In genomic region chr16:18577599-18578160, GRCm38 (mm10) we compare ENCODE assay signal across 26 mouse cellular contexts. TPM values are rescaled to one million over a fixed set of nuclear protein-coding genes. Genes with fewer than 3 reads are reported as not detected.
A peak's percentile ranks its signal among the peaks of the same experiment; 100 is the strongest.
DNase-seq lines count a peak whose midpoint lies in the region; ATAC-seq and TF ChIP-seq lines count a peak whose summit lies in the region.
"Had no signal": no experiment of that assay in that cellular context is flagged by ENCODE, and none has a peak within 500 bp of the region (broad histone marks: within the 10 kb centered on the region; RNA-seq: fewer than 3 reads in every experiment).

No protein-coding gene starts in this region.

- no peak overlapping the region for H3K9ac ChIP-seq in embryonic facial prominence, embryonic 15.5 days
- no peak overlapping the region for H3K9ac ChIP-seq in limb, embryonic 14.5 days (ENCODE audit: low read depth, low read length, severe bottlenecking)
- no peak overlapping the region for H3K9ac ChIP-seq in intestine, embryonic 15.5 days
- H3K9ac ChIP-seq: liver, embryonic 13.5 days; lung, embryonic 14.5 days had no signal

- no peak for TF ChIP-seq CTCF in thymus, adult 2 months (IDR thresholded peaks at IDR 0.05; ENCODE audit: borderline replicate concordance, control insufficient read depth, extremely low read depth, insufficient read depth, low read length, poor library complexity)

- no peak overlapping the region for H3K4me2 ChIP-seq in embryonic facial prominence, embryonic 15.5 days (replicated peaks)
- no peak overlapping the region for H3K4me2 ChIP-seq in limb, embryonic 14.5 days (replicated peaks; ENCODE audit: low read depth, low read length, severe bottlenecking)
- H3K4me2 ChIP-seq in intestine, embryonic 15.5 days (replicated peaks) = no peak overlapping the region
- H3K4me2 ChIP-seq: liver, embryonic 13.5 days; lung, embryonic 14.5 days had no signal

- 0 out of 2 replicates have a peak overlapping the region, but pooled peaks have one; percentile 17 for H3K27ac ChIP-seq in embryonic facial prominence, embryonic 15.5 days (replicated peaks)
- no peak overlapping the region for H3K27ac ChIP-seq in limb, embryonic 14.5 days (replicated peaks; ENCODE audit: low read depth, low read length)
- no peak overlapping the region for H3K27ac ChIP-seq in intestine, embryonic 15.5 days
- H3K27ac ChIP-seq in thymus, adult 2 months (ENCODE audit: control insufficient read depth, insufficient read depth, low read length) = no peak overlapping the region
- H3K27ac ChIP-seq: heart, adult 2 months; left cerebral cortex, adult 2 months; liver, embryonic 13.5 days; macrophage had no signal

- ATAC-seq in embryonic facial prominence, embryonic 15.5 days (ENCODE audit: insufficient number of reproducible peaks, low FRiP score, low TSS enrichment, low read depth) = peak; percentile 34; the same call in 1 of the 2 replicates
- ATAC-seq in limb, embryonic 14.5 days (ENCODE audit: low FRiP score, low read depth) = 0 out of 2 replicates have a peak, but pooled peaks have one; percentile 5
- ATAC-seq in intestine, embryonic 15.5 days = no peak
- ATAC-seq: activated CD4-positive, CD25-positive, alpha-beta regulatory T cell, adult 4 months; Patski had no signal

- H3K9me3 ChIP-seq in embryonic facial prominence, embryonic 15.5 days (replicated peaks) = no peaks in the 10 kb centered on the region
- H3K9me3 ChIP-seq in limb, embryonic 14.5 days (ENCODE audit: control insufficient read depth, low read length) = no peaks in the 10 kb centered on the region
- H3K9me3 ChIP-seq in intestine, embryonic 15.5 days = no peaks in the 10 kb centered on the region
- H3K9me3 ChIP-seq: liver, embryonic 13.5 days had no signal

- H3K27me3 ChIP-seq in embryonic facial prominence, embryonic 15.5 days = peaks cover 35% of the 10 kb centered on the region
- peaks cover 35% of the 10 kb centered on the region for H3K27me3 ChIP-seq in limb, embryonic 14.5 days (ENCODE audit: control insufficient read depth, insufficient read depth, low read length)
- peaks cover 41% of the 10 kb centered on the region for H3K27me3 ChIP-seq in intestine, embryonic 15.5 days (replicated peaks)
- peaks cover 25% of the 10 kb centered on the region for H3K27me3 ChIP-seq in thymus, adult 2 months (ENCODE audit: control insufficient read depth, insufficient read depth, low read length)

- 16% methylated on average over 5 of the region's 5 CpGs for WGBS in embryonic facial prominence, embryonic 15.5 days
- WGBS in limb, embryonic 14.5 days = 10% methylated on average over 5 of the region's 5 CpGs
- 42% methylated on average over 5 of the region's 5 CpGs for WGBS in intestine, embryonic 15.5 days
- WGBS in thymus, adult 2 months = 34% methylated on average over 5 of the region's 5 CpGs

- intact Hi-C loops in heart, postnatal 36 days (cut with DNase I) = no loop called here

- no peaks in the 10 kb centered on the region for H3K36me3 ChIP-seq in embryonic facial prominence, embryonic 15.5 days
- H3K36me3 ChIP-seq in limb, embryonic 14.5 days (ENCODE audit: control insufficient read depth, insufficient read depth, low read length) = no peaks in the 10 kb centered on the region
- no peaks in the 10 kb centered on the region for H3K36me3 ChIP-seq in intestine, embryonic 15.5 days
- no peaks in the 10 kb centered on the region for H3K36me3 ChIP-seq in thymus, adult 2 months (ENCODE audit: control insufficient read depth, insufficient read depth, low read length)
- H3K36me3 ChIP-seq: liver, embryonic 13.5 days had no signal

- H3K4me3 ChIP-seq in embryonic facial prominence, embryonic 15.5 days (replicated peaks) = no peak overlapping the region
- H3K4me3 ChIP-seq in limb, embryonic 14.5 days (replicated peaks; ENCODE audit: low read length) = no peak overlapping the region
- H3K4me3 ChIP-seq in intestine, embryonic 15.5 days (replicated peaks) = no peak overlapping the region
- no peak overlapping the region for H3K4me3 ChIP-seq in thymus, adult 2 months (ENCODE audit: control insufficient read depth, insufficient read depth, low read length)
- H3K4me3 ChIP-seq: heart, adult 2 months; left cerebral cortex, adult 2 months; liver, embryonic 13.5 days; myocyte had no signal

- TF ChIP-seq POLR2A in limb, embryonic 14.5 days (IDR thresholded peaks at IDR 0.05; ENCODE audit: borderline replicate concordance, extremely low read depth, insufficient read depth, insufficient read length) = no peak
- TF ChIP-seq POLR2A in thymus, adult 2 months (IDR thresholded peaks at IDR 0.05; ENCODE audit: control insufficient read depth, extremely low read depth, insufficient read depth, low read length, poor library complexity) = no peak

- H3K4me1 ChIP-seq in embryonic facial prominence, embryonic 15.5 days = peaks cover 29% of the 10 kb centered on the region
- peaks cover 14% of the 10 kb centered on the region; the same call in 1 of the 2 replicates for H3K4me1 ChIP-seq in limb, embryonic 14.5 days (ENCODE audit: control insufficient read depth, insufficient read depth, low read length)
- H3K4me1 ChIP-seq in intestine, embryonic 15.5 days (replicated peaks) = peaks cover 15% of the 10 kb centered on the region
- H3K4me1 ChIP-seq in thymus, adult 2 months (replicated peaks; ENCODE audit: control insufficient read depth, insufficient read depth, low read length) = peaks cover 9% of the 10 kb centered on the region; the same call in 1 of the 2 replicates

- DNase-seq in heart, adult 11 months = peak; percentile 71
- DNase-seq in heart, postnatal 36 days = no peak
- DNase-seq in MEL-GATA-1-ER (ENCODE audit: extremely low read depth, low read depth) = peak; percentile 21
- peak; percentile 48 for DNase-seq in limb, embryonic 14.5 days (ENCODE audit: low spot score)
- DNase-seq in thymus, adult 2 months = no peak
- DNase-seq in spleen, postnatal 36 days (ENCODE audit: low spot score in 2 of 2) = no peak
- DNase-seq: adrenal gland, postnatal 14 days; B cell, adult 2 months; cerebellum, adult 11-12 months; heart, adult 2 months; kidney, adult 2 months; kidney, postnatal 4 days; layer of hippocampus, adult 9-11 months; liver, embryonic 13.5 days; lung, embryonic 14.5 days; midbrain, embryonic 14.5 days; right cerebral cortex, postnatal 4 days; thymus, postnatal 14 days had no signal

RNA-seq across cellular contexts. Expression of gene Tbx1, which starts 12.8 kb away (rescaled TPM):
- total RNA-seq in heart, postnatal 36 days (2021) = 1 to 10 TPM in 1 of 2 experiments, under 1 TPM in 1; 0.51 to 2.2 TPM
- 24.0 and 24.3 TPM in 2 replicates for polyA plus RNA-seq in embryonic facial prominence, embryonic 15.5 days (2015; fragmentation: Nextera tagmentation; extraction: Ambion mirVana)
- 12.1 and 16.0 TPM in 2 replicates for polyA plus RNA-seq in limb, embryonic 14.5 days (2012; rRNA removed)
- polyA plus RNA-seq in limb, embryonic 14.5 days (2014; fragmentation: Nextera tagmentation; extraction: Ambion mirVana) = 8.0 and 8.7 TPM in 2 replicates
- 0.23 and 0.49 TPM in 2 replicates for polyA plus RNA-seq in intestine, embryonic 15.5 days (2015; fragmentation: Nextera tagmentation; extraction: Ambion mirVana)
- polyA plus RNA-seq in thymus, adult 2 months (2012; rRNA removed) = 0.49 and 1.4 TPM in 2 replicates
- total RNA-seq: adrenal gland, postnatal 14 days had no signal
- polyA plus RNA-seq: activated CD4-positive, CD25-positive, alpha-beta regulatory T cell, adult 4 months; macrophage had no signal

RNA-seq across cellular contexts. Expression of gene Gp1bb, which starts 44.5 kb away (rescaled TPM):
- total RNA-seq in heart, postnatal 36 days (2021) = 1 to 10 TPM; 1.2 TPM
- 2.6 and 2.8 TPM in 2 replicates for polyA plus RNA-seq in embryonic facial prominence, embryonic 15.5 days (2015; fragmentation: Nextera tagmentation; extraction: Ambion mirVana)
- polyA plus RNA-seq in limb, embryonic 14.5 days (2012; rRNA removed) = 3.0 and 4.5 TPM in 2 replicates
- 3.7 and 4.3 TPM in 2 replicates for polyA plus RNA-seq in limb, embryonic 14.5 days (2014; fragmentation: Nextera tagmentation; extraction: Ambion mirVana)
- polyA plus RNA-seq in intestine, embryonic 15.5 days (2015; fragmentation: Nextera tagmentation; extraction: Ambion mirVana) = 2.2 and 2.5 TPM in 2 replicates
- polyA plus RNA-seq in thymus, adult 2 months (2012; rRNA removed) = 1.1 TPM in 2 replicates
- total RNA-seq: gastrocnemius, adult 8-10 months had no signal
- polyA plus RNA-seq: activated CD4-positive, CD25-positive, alpha-beta regulatory T cell, adult 4 months had no signal

RNA-seq across cellular contexts. Expression of gene Gm49601, which starts 48.5 kb away (rescaled TPM):
- total RNA-seq in heart, postnatal 36 days (2021) = 1 to 10 TPM in 1 of 2 experiments, under 1 TPM in 1; 0.60 to 1.6 TPM
- 7.2 and 7.8 TPM in 2 replicates for polyA plus RNA-seq in embryonic facial prominence, embryonic 15.5 days (2015; fragmentation: Nextera tagmentation; extraction: Ambion mirVana)
- 34.5 and 42.9 TPM in 2 replicates for polyA plus RNA-seq in limb, embryonic 14.5 days (2012; rRNA removed)
- polyA plus RNA-seq in limb, embryonic 14.5 days (2014; fragmentation: Nextera tagmentation; extraction: Ambion mirVana) = 1.9 and 2.7 TPM in 2 replicates
- 3.5 and 4.3 TPM in 2 replicates for polyA plus RNA-seq in intestine, embryonic 15.5 days (2015; fragmentation: Nextera tagmentation; extraction: Ambion mirVana)
- 0.88 and 0.93 TPM in 2 replicates for polyA plus RNA-seq in thymus, adult 2 months (2012; rRNA removed)
- polyA plus RNA-seq: activated CD4-positive, CD25-positive, alpha-beta regulatory T cell, adult 4 months; macrophage had no signal

RNA-seq across cellular contexts. Expression of gene Sept5, which starts 52.1 kb away (rescaled TPM):
- total RNA-seq in heart, postnatal 36 days (2021) = 1 to 10 TPM; 3.7 to 3.8 TPM
- polyA plus RNA-seq in embryonic facial prominence, embryonic 15.5 days (2015; fragmentation: Nextera tagmentation; extraction: Ambion mirVana) = 51.1 and 64.8 TPM in 2 replicates
- polyA plus RNA-seq in limb, embryonic 14.5 days (2012; rRNA removed) = 94.5 and 97.4 TPM in 2 replicates
- 43.4 and 44.0 TPM in 2 replicates for polyA plus RNA-seq in limb, embryonic 14.5 days (2014; fragmentation: Nextera tagmentation; extraction: Ambion mirVana)
- polyA plus RNA-seq in intestine, embryonic 15.5 days (2015; fragmentation: Nextera tagmentation; extraction: Ambion mirVana) = 39.0 and 42.7 TPM in 2 replicates
- polyA plus RNA-seq in thymus, adult 2 months (2012; rRNA removed) = 2.4 and 3.6 TPM in 2 replicates

Comparison
In these comparisons a context has a peak if more than half of its experiments do, and no peak if none do; other contexts are left out.
1. DNase-seq: peak in heart, adult 11 months (single experiment), MEL-GATA-1-ER (single experiment) and limb, embryonic 14.5 days (single experiment); none in heart, postnatal 36 days (0 of 2), thymus, adult 2 months (single experiment) and spleen, postnatal 36 days (0 of 2).